Mouse (Mus musculus) MEL (cell line): ENCODE data around the gene C2cd4b. TPM values are rescaled to one million over a fixed set of nuclear protein-coding genes. Genes with fewer than 3 reads are reported as not detected.

Experiments used
- DNase-seq: peaks from one replicate; pipeline ENCODE4 v3.0.0; 2011; ENCODE audit warnings: low read depth, low spot score
- H3K27ac ChIP-seq: 2 replicates; pipeline ENCODE4 v1.5.1; 2012; ENCODE audit warnings: low read depth, mild to moderate bottlenecking, control low read depth, low read length, moderate library complexity; ENCODE audit not compliant: control insufficient read depth
- H3K27me3 ChIP-seq, 2 experiments: fragments of 150-350 bp in 1 of 2; sonication (generic) in 1 of 2; 2 replicates each; pipeline ENCODE4 v1.6.1; 2012; ENCODE audit warnings: low read length in 2 of 2, mild to moderate bottlenecking in 2 of 2, improper control_type of control experiment in 1 of 2, moderate library complexity in 1 of 2; ENCODE audit not compliant: insufficient read depth in 2 of 2, control insufficient read depth in 1 of 2
- H3K36me3 ChIP-seq, 2 experiments: 2 replicates each; pipeline ENCODE4 v1.6.1; 2012 to 2014; ENCODE audit warnings: low read length in 2 of 2, improper control_type of control experiment in 1 of 2, inconsistent platforms in 1 of 2, mild to moderate bottlenecking in 1 of 2; ENCODE audit not compliant: insufficient read depth in 2 of 2, control insufficient read depth in 1 of 2
- H3K4me1 ChIP-seq, 2 experiments: fragments of 150-350 bp in 1 of 2; sonication (generic) in 1 of 2; 2 replicates each; pipeline ENCODE4 v1.6.1; 2012; ENCODE audit warnings: low read length in 2 of 2, improper control_type of control experiment in 1 of 2, mild to moderate bottlenecking in 1 of 2; ENCODE audit not compliant: insufficient read depth in 2 of 2, control insufficient read depth in 1 of 2
- H3K4me3 ChIP-seq, 2 experiments: fragments of 150-350 bp in 1 of 2; sonication (generic) in 1 of 2; 2 replicates each; pipeline ENCODE4 v1.5.1; 2012; ENCODE audit warnings: low read depth in 2 of 2, low read length in 2 of 2, mild to moderate bottlenecking in 2 of 2, moderate library complexity in 2 of 2, control low read depth in 1 of 2, improper control_type of control experiment in 1 of 2; ENCODE audit not compliant: control insufficient read depth in 1 of 2, insufficient read depth in 1 of 2
- H3K79me2 ChIP-seq: 2 replicates; pipeline ENCODE4 v1.6.1; 2012; ENCODE audit warnings: mild to moderate bottlenecking, low read length, moderate library complexity; ENCODE audit not compliant: control insufficient read depth, poor library complexity, insufficient read depth
- H3K9ac ChIP-seq: 2 replicates; pipeline ENCODE4 v1.6.1; 2012; ENCODE audit warnings: low read depth, mild to moderate bottlenecking, control low read depth, low read length, moderate library complexity; ENCODE audit not compliant: control insufficient read depth, poor library complexity, severe bottlenecking
- H3K9me3 ChIP-seq: fragments of 150-350 bp; sonication (generic); replicated peaks from 2 replicates; pipeline ENCODE4 v1.6.1; 2012; ENCODE audit warnings: mild to moderate bottlenecking, low read length, improper control_type of control experiment, moderate library complexity; ENCODE audit not compliant: insufficient read depth
- CHD2 ChIP-seq: IDR thresholded peaks from 2 replicates; pipeline ENCODE4 v1.6.1; 2011; ENCODE audit warnings: low read length, improper control_type of control experiment
- CTCF ChIP-seq, 3 experiments: IDR thresholded peaks in 2 of 3; conservative IDR thresholded peaks in 1 of 3; 2 replicates each; pipeline ENCODE4 v1.5.1; 2011 to 2012; ENCODE audit warnings: low read length in 3 of 3, low read depth in 2 of 3, mild to moderate bottlenecking in 2 of 3, improper control_type of control experiment in 1 of 3, inconsistent platforms in 1 of 3, mixed read lengths in 1 of 3, moderate library complexity in 1 of 3; ENCODE audit not compliant: control insufficient read depth in 1 of 3, insufficient read depth in 1 of 3, poor library complexity in 1 of 3, severe bottlenecking in 1 of 3
- E2F4 ChIP-seq: IDR thresholded peaks from 2 replicates; pipeline ENCODE4 v1.6.1; 2011; ENCODE audit warnings: low read depth, low read length, improper control_type of control experiment, borderline replicate concordance
- ELF1 ChIP-seq: IDR thresholded peaks from 2 replicates; pipeline ENCODE4 v1.6.1; 2014; ENCODE audit warnings: low read depth, mild to moderate bottlenecking, inconsistent platforms, low read length, improper control_type of control experiment, moderate library complexity
- GATA1 ChIP-seq: IDR thresholded peaks from 2 replicates; pipeline ENCODE4 v1.6.1; 2011; ENCODE audit warnings: low read depth, low read length, improper control_type of control experiment
- MAFK ChIP-seq: IDR thresholded peaks from 2 replicates; pipeline ENCODE4 v1.6.1; 2011; ENCODE audit warnings: low read depth, mild to moderate bottlenecking, low read length, improper control_type of control experiment, borderline replicate concordance
- MAX ChIP-seq: IDR thresholded peaks from 2 replicates; pipeline ENCODE4 v1.6.1; 2011; ENCODE audit warnings: low read length, improper control_type of control experiment
- MYC ChIP-seq: IDR thresholded peaks from 2 replicates; pipeline ENCODE4 v1.6.1; 2011; ENCODE audit warnings: low read depth, mild to moderate bottlenecking, low read length, improper control_type of control experiment, moderate library complexity
- NELFE ChIP-seq: IDR thresholded peaks from 2 replicates; pipeline ENCODE4 v1.6.1; 2011; ENCODE audit warnings: low read depth, low read length, improper control_type of control experiment
- POLR2A ChIP-seq, 2 experiments: IDR thresholded peaks; 2 replicates each; pipeline ENCODE4 v1.6.1; 2011 to 2012; ENCODE audit warnings: low read length in 2 of 2, mild to moderate bottlenecking in 2 of 2, control low read depth in 1 of 2, improper control_type of control experiment in 1 of 2, low read depth in 1 of 2, moderate library complexity in 1 of 2; ENCODE audit not compliant: control insufficient read depth in 1 of 2, insufficient read depth in 1 of 2, poor library complexity in 1 of 2
- POLR2AphosphoS5 ChIP-seq: IDR thresholded peaks from 2 replicates; pipeline ENCODE4 v1.6.1; 2012; ENCODE audit warnings: low read depth, borderline replicate concordance, mild to moderate bottlenecking, inconsistent platforms, low read length, moderate library complexity, mixed read lengths
- RAD21 ChIP-seq: IDR thresholded peaks from 2 replicates; pipeline ENCODE4 v1.6.1; 2011; ENCODE audit warnings: mild to moderate bottlenecking, low read depth, low read length, improper control_type of control experiment
- SMC3 ChIP-seq: IDR thresholded peaks from 2 replicates; pipeline ENCODE4 v1.6.1; 2011; ENCODE audit warnings: low read depth, low read length, improper control_type of control experiment
- TAL1 ChIP-seq: IDR thresholded peaks from 2 replicates; pipeline ENCODE4 v1.6.1; 2012; ENCODE audit warnings: mild to moderate bottlenecking, inconsistent platforms, low read length, moderate library complexity, mixed read lengths
- TBP ChIP-seq: IDR thresholded peaks from 2 replicates; pipeline ENCODE4 v1.8.0; 2011; ENCODE audit warnings: low read depth, low read length, improper control_type of control experiment
- TCF12 ChIP-seq: IDR thresholded peaks from 2 replicates; pipeline ENCODE4 v1.6.1; 2014; ENCODE audit warnings: low read depth, mild to moderate bottlenecking, inconsistent platforms, low read length, improper control_type of control experiment, moderate library complexity
- USF1 ChIP-seq: IDR thresholded peaks from 2 replicates; pipeline ENCODE4 v1.6.1; 2014; ENCODE audit warnings: low read depth, mild to moderate bottlenecking, inconsistent platforms, low read length, improper control_type of control experiment, moderate library complexity
- USF2 ChIP-seq, 2 experiments: IDR thresholded peaks; 2 replicates each; pipeline ENCODE4 v1.6.1; 2011 to 2012; ENCODE audit warnings: improper control_type of control experiment in 2 of 2, low read length in 2 of 2, borderline replicate concordance in 1 of 2, inconsistent platforms in 1 of 2, low read depth in 1 of 2, mild to moderate bottlenecking in 1 of 2; ENCODE audit not compliant: insufficient read depth in 1 of 2
- ZC3H11A ChIP-seq: IDR thresholded peaks from 2 replicates; pipeline ENCODE4 v1.6.1; 2012; ENCODE audit warnings: low read depth, mild to moderate bottlenecking, inconsistent platforms, low read length, improper control_type of control experiment
- ZKSCAN1 ChIP-seq: IDR thresholded peaks from 2 replicates; pipeline ENCODE4 v1.6.1; 2012; ENCODE audit warnings: low read depth, mild to moderate bottlenecking, inconsistent platforms, low read length, improper control_type of control experiment, moderate library complexity
- ZNF384 ChIP-seq: IDR thresholded peaks from 2 replicates; pipeline ENCODE4 v1.6.1; 2012; ENCODE audit warnings: low read depth, mild to moderate bottlenecking, inconsistent platforms, low read length, improper control_type of control experiment
- polyA plus RNA-seq, 2 experiments: library from polyadenylated mRNA; stranded (reverse) in 1 of 2; unstranded in 1 of 2; fragments of >175 nt in 1 of 2; fragments of >200 nt in 1 of 2; gene quantifications; 2 replicates each; pipeline versions ENCODE4 v1.2.1 to v1.2.4; 2012; ENCODE audit warnings: low replicate concordance in 2 of 2, low read depth in 1 of 2; ENCODE audit not compliant: insufficient read length in 2 of 2, insufficient read depth in 1 of 2, missing spikeins in 1 of 2
- total RNA-seq: library from RNA; depleted of rRNA; stranded (reverse); fragments of 300-350 nt; gene quantifications from 2 replicates; pipeline ENCODE4 v1.2.3, GENCODE M21; 2012

C2cd4b gene
- total and polyA plus RNA-seq, 3 experiments, result not detected

- TF ChIP-seq TAL1 (no peak), POLR2A (IDR thresholded peaks at IDR 0.05; ENCODE audit: control insufficient read depth in 1 of 2, insufficient read depth in 1 of 2, low read depth in 1 of 2, low read length in 2 of 2, poor library complexity in 1 of 2) (no peak), MAX (no peak), ZC3H11A (no peak), CHD2 (no peak), ZKSCAN1 (no peak), NELFE (no peak), USF1 (no peak), POLR2AphosphoS5 (no peak), USF2 (IDR thresholded peaks at IDR 0.05; ENCODE audit: borderline replicate concordance in 1 of 2, insufficient read depth in 1 of 2, low read depth in 1 of 2, low read length in 2 of 2) (no peak), TCF12 (no peak), MAFK (no peak), SMC3 (no peak), MYC (no peak), RAD21 (no peak)
- Histone ChIP-seq H3K9me3 (no peaks in the 10 kb centered on the region), H3K27me3 (no peaks in the 10 kb centered on the region; a peak in 2 of 4 replicates), H3K9ac (no peak overlapping the region), H3K79me2 (no peaks in the 10 kb centered on the region), H3K4me3 (no peak overlapping the region), H3K4me1 (no peaks in the 10 kb centered on the region), H3K36me3 (no peaks in the 10 kb centered on the region), H3K27ac (no peak overlapping the region)
- DNase-seq, result no peak
Measured at GRCm38 (mm10) chr9:67794668-67795067, 35.4 kb downstream of the C2cd4b start.

- H3K9ac ChIP-seq, result no peak overlapping the region
Measured at GRCm38 (mm10) chr9:67795205-67795675, 36.0 kb downstream of the C2cd4b start.

More at GRCm38 (mm10) chr9:67795205-67795675, 36.0 kb downstream of the C2cd4b start:
- H3K27ac ChIP-seq, result no peak overlapping the region
- H3K27me3 ChIP-seq, result no peaks in the 10 kb centered on the region; a peak in 2 of 4 replicates
- no peaks in the 10 kb centered on the region for H3K36me3 ChIP-seq
- H3K4me1 ChIP-seq, result no peaks in the 10 kb centered on the region
- TF ChIP-seq ELF1 (no peak), GATA1 (no peak), E2F4 (no peak), USF2 (IDR thresholded peaks at IDR 0.05; ENCODE audit: borderline replicate concordance in 1 of 2, insufficient read depth in 1 of 2, low read depth in 1 of 2, low read length in 2 of 2) (no peak), TBP (no peak), NELFE (no peak), TAL1 (no peak), CTCF (IDR thresholded peaks at IDR 0.05 in 2 of 3, conservative IDR thresholded peaks at IDR 0.05 in 1 of 3; ENCODE audit: control insufficient read depth in 1 of 3, insufficient read depth in 1 of 3, low read depth in 2 of 3, low read length in 3 of 3, poor library complexity in 1 of 3, severe bottlenecking in 1 of 3) (no peak), ZNF384 (no peak), TCF12 (no peak)
- H3K79me2 ChIP-seq, result no peaks in the 10 kb centered on the region
- no peaks in the 10 kb centered on the region for H3K9me3 ChIP-seq
- no peak for DNase-seq
- H3K4me3 ChIP-seq, result no peak overlapping the region
